Mouse (Mus musculus): Measurements from ENCODE around the gene B4galt1. TPM values are rescaled to one million over a fixed set of nuclear protein-coding genes. Genes with fewer than 3 reads are reported as not detected.

The B4galt1 gene
- polyA plus RNA-seq, 1 experiment from 2014 or later = 7.6 TPM

DNA sequence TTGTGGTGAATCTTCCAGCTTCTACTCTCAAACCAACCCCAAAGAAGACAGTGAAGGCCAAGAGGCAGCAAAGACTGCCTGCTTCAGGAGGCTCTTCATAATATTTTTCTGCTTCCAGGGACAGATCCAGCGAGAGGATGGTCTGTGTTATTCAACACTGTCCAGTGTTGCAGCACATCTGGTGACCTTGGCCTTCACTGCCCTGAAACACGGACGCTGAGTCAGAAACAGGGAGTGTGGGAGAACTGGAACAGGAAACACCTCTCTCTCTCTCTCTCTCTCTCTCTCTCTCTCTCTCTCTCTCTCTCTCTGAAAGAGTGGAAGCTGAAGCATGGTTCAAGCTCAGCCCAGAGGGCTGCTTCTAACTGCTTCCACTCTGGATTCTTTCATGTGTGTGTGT, 35.4 kb upstream of the B4galt1 start:
- ATAC-seq (ENCODE audit: low FRiP score, low TSS enrichment) (no peak), DNase-seq (no peak)
- no peak overlapping the region for H3K4me3 ChIP-seq (replicated peaks; ENCODE audit: low read depth, low read length)
- no peak overlapping the region for H3K9ac ChIP-seq (replicated peaks; ENCODE audit: low read length)
- no peaks in the 10 kb centered on the region for H3K27me3 ChIP-seq (ENCODE audit: control insufficient read depth, insufficient read depth, low read length)
- no peak overlapping the region for H3K27ac ChIP-seq (replicated peaks; ENCODE audit: low read depth, low read length)
- no peak overlapping the region for H3K4me2 ChIP-seq (ENCODE audit: low read length)
- no peaks in the 10 kb centered on the region for H3K9me3 ChIP-seq (ENCODE audit: control insufficient read depth, low read length)
- WGBS = 80% methylated on average over 3 of the region's 3 CpGs
- H3K4me1 ChIP-seq (ENCODE audit: control insufficient read depth, insufficient read depth, low read length) = no peaks in the 10 kb centered on the region
- no peaks in the 10 kb centered on the region for H3K36me3 ChIP-seq (ENCODE audit: control insufficient read depth, insufficient read depth, low read length)

GRCm38 (mm10) chr4:40888839-40889238, 35.0 kb upstream of the B4galt1 start:
- no peaks in the 10 kb centered on the region for H3K9me3 ChIP-seq (ENCODE audit: control insufficient read depth, low read length)
- no peak overlapping the region for H3K4me3 ChIP-seq (replicated peaks; ENCODE audit: low read depth, low read length)
- 83% methylated on average over 11 of the region's 11 CpGs for WGBS
- no peaks in the 10 kb centered on the region for H3K4me1 ChIP-seq (ENCODE audit: control insufficient read depth, insufficient read depth, low read length)
- H3K27ac ChIP-seq (replicated peaks; ENCODE audit: low read depth, low read length) = no peak overlapping the region
- DNase-seq (no peak), ATAC-seq (ENCODE audit: low FRiP score, low TSS enrichment) (no peak)
- no peak overlapping the region for H3K4me2 ChIP-seq (ENCODE audit: low read length)
- H3K36me3 ChIP-seq (ENCODE audit: control insufficient read depth, insufficient read depth, low read length) = no peaks in the 10 kb centered on the region
- H3K27me3 ChIP-seq (ENCODE audit: control insufficient read depth, insufficient read depth, low read length) = no peaks in the 10 kb centered on the region
- H3K9ac ChIP-seq (replicated peaks; ENCODE audit: low read length) = no peak overlapping the region

GRCm38 (mm10) chr4:40885883-40886282, 32.1 kb upstream of the B4galt1 start:
- no peaks in the 10 kb centered on the region for H3K9me3 ChIP-seq (ENCODE audit: control insufficient read depth, low read length)
- no peak overlapping the region for H3K27ac ChIP-seq (replicated peaks; ENCODE audit: low read depth, low read length)
- H3K27me3 ChIP-seq (ENCODE audit: control insufficient read depth, insufficient read depth, low read length) = no peaks in the 10 kb centered on the region
- DNase-seq (no peak), ATAC-seq (ENCODE audit: low FRiP score, low TSS enrichment) (no peak)
- H3K4me2 ChIP-seq (ENCODE audit: low read length) = no peak overlapping the region
- H3K4me1 ChIP-seq (ENCODE audit: control insufficient read depth, insufficient read depth, low read length) = no peaks in the 10 kb centered on the region
- H3K9ac ChIP-seq (replicated peaks; ENCODE audit: low read length) = no peak overlapping the region
- 84% methylated on average over 4 of the region's 4 CpGs for WGBS
- H3K36me3 ChIP-seq (ENCODE audit: control insufficient read depth, insufficient read depth, low read length) = no peaks in the 10 kb centered on the region
- H3K4me3 ChIP-seq (replicated peaks; ENCODE audit: low read depth, low read length) = no peak overlapping the region

DNA sequence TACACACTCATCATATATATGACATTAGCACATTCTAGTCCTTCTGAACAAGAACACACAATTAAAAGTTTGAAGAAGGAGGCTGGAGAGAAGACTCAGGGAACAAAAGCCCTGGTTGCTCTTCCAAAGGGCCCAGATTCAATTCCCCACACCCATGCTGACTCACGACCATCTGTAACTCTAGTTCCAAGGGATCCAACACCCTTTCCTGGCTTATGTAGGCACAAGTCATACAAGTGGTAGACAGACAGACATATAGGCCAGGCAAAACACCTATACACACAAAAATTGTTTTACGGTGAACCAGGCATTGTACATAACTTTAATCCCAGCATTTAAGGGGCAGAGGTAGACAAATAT, 31.3 kb upstream of the B4galt1 start:
- Histone ChIP-seq H3K4me2 (ENCODE audit: low read length) (no peak overlapping the region), H3K9ac (replicated peaks; ENCODE audit: low read length) (no peak overlapping the region), H3K27ac (replicated peaks; ENCODE audit: low read depth, low read length) (no peak overlapping the region), H3K36me3 (ENCODE audit: control insufficient read depth, insufficient read depth, low read length) (no peaks in the 10 kb centered on the region), H3K4me1 (ENCODE audit: control insufficient read depth, insufficient read depth, low read length) (no peaks in the 10 kb centered on the region), H3K27me3 (ENCODE audit: control insufficient read depth, insufficient read depth, low read length) (no peaks in the 10 kb centered on the region), H3K9me3 (ENCODE audit: control insufficient read depth, low read length) (no peaks in the 10 kb centered on the region), H3K4me3 (replicated peaks; ENCODE audit: low read depth, low read length) (no peak overlapping the region)
- 89% methylated on average over 2 of the region's 2 CpGs for WGBS
- ATAC-seq (ENCODE audit: low FRiP score, low TSS enrichment) (no peak), DNase-seq (no peak)

- Histone ChIP-seq H3K27ac (replicated peaks; ENCODE audit: low read depth, low read length) (no peak overlapping the region), H3K4me2 (ENCODE audit: low read length) (no peak overlapping the region), H3K9me3 (ENCODE audit: control insufficient read depth, low read length) (no peaks in the 10 kb centered on the region), H3K9ac (replicated peaks; ENCODE audit: low read length) (no peak overlapping the region), H3K36me3 (ENCODE audit: control insufficient read depth, insufficient read depth, low read length) (no peaks in the 10 kb centered on the region), H3K4me1 (ENCODE audit: control insufficient read depth, insufficient read depth, low read length) (no peaks in the 10 kb centered on the region), H3K4me3 (replicated peaks; ENCODE audit: low read depth, low read length) (no peak overlapping the region), H3K27me3 (ENCODE audit: control insufficient read depth, insufficient read depth, low read length) (no peaks in the 10 kb centered on the region)
- DNase-seq (no peak), ATAC-seq (ENCODE audit: low FRiP score, low TSS enrichment) (no peak)
- WGBS = 90% methylated on average over 12 of the region's 12 CpGs
These were observed 30.7 kb upstream of the B4galt1 start for GRCm38 (mm10) chr4:40884282-40885165.

- Histone ChIP-seq H3K4me1 (ENCODE audit: control insufficient read depth, insufficient read depth, low read length) (no peaks in the 10 kb centered on the region), H3K4me2 (ENCODE audit: low read length) (no peak overlapping the region), H3K27me3 (ENCODE audit: control insufficient read depth, insufficient read depth, low read length) (no peaks in the 10 kb centered on the region), H3K9me3 (ENCODE audit: control insufficient read depth, low read length) (no peaks in the 10 kb centered on the region), H3K36me3 (ENCODE audit: control insufficient read depth, insufficient read depth, low read length) (no peaks in the 10 kb centered on the region), H3K9ac (replicated peaks; ENCODE audit: low read length) (no peak overlapping the region), H3K4me3 (replicated peaks; ENCODE audit: low read depth, low read length) (no peak overlapping the region), H3K27ac (replicated peaks; ENCODE audit: low read depth, low read length) (no peak overlapping the region)
- WGBS = 89% methylated on average over 10 of the region's 10 CpGs
- no peak for DNase-seq
- ATAC-seq (ENCODE audit: low FRiP score, low TSS enrichment) = no peak
These were observed 29.4 kb upstream of the B4galt1 start for GRCm38 (mm10) chr4:40883200-40883599.

- no peaks in the 10 kb centered on the region for H3K4me1 ChIP-seq (ENCODE audit: control insufficient read depth, insufficient read depth, low read length)
- no peak overlapping the region for H3K9ac ChIP-seq (replicated peaks; ENCODE audit: low read length)
- WGBS = 86% methylated on average over 5 of the region's 5 CpGs
- no peak for ATAC-seq (ENCODE audit: low FRiP score, low TSS enrichment)
- H3K4me3 ChIP-seq (replicated peaks; ENCODE audit: low read depth, low read length) = no peak overlapping the region
- H3K27ac ChIP-seq (replicated peaks; ENCODE audit: low read depth, low read length) = no peak overlapping the region; the same call in 1 of the 2 replicates
- no peaks in the 10 kb centered on the region for H3K9me3 ChIP-seq (ENCODE audit: control insufficient read depth, low read length)
- H3K36me3 ChIP-seq (ENCODE audit: control insufficient read depth, insufficient read depth, low read length) = no peaks in the 10 kb centered on the region
- H3K4me2 ChIP-seq (ENCODE audit: low read length) = no peak overlapping the region
- no peaks in the 10 kb centered on the region for H3K27me3 ChIP-seq (ENCODE audit: control insufficient read depth, insufficient read depth, low read length)
- DNase-seq = no peak
These were observed 23.7 kb upstream of the B4galt1 start for GRCm38 (mm10) chr4:40877528-40877927.

- no peaks in the 10 kb centered on the region for H3K36me3 ChIP-seq (ENCODE audit: control insufficient read depth, insufficient read depth, low read length)
- no peak overlapping the region for H3K27ac ChIP-seq (replicated peaks; ENCODE audit: low read depth, low read length)
- ATAC-seq (ENCODE audit: low FRiP score, low TSS enrichment) = no peak
- 53% methylated on average over 12 of the region's 12 CpGs for WGBS
- H3K9me3 ChIP-seq (ENCODE audit: control insufficient read depth, low read length) = no peaks in the 10 kb centered on the region
- peak; percentile 64 for DNase-seq
- no peak overlapping the region for H3K4me3 ChIP-seq (replicated peaks; ENCODE audit: low read depth, low read length)
- peak overlapping the region; percentile 15 for H3K4me2 ChIP-seq (ENCODE audit: low read length)
- H3K9ac ChIP-seq (replicated peaks; ENCODE audit: low read length) = no peak overlapping the region
- no peaks in the 10 kb centered on the region for H3K27me3 ChIP-seq (ENCODE audit: control insufficient read depth, insufficient read depth, low read length)
- H3K4me1 ChIP-seq (ENCODE audit: control insufficient read depth, insufficient read depth, low read length) = no peaks in the 10 kb centered on the region
These were observed 23.1 kb upstream of the B4galt1 start for GRCm38 (mm10) chr4:40876814-40877371.

DNA sequence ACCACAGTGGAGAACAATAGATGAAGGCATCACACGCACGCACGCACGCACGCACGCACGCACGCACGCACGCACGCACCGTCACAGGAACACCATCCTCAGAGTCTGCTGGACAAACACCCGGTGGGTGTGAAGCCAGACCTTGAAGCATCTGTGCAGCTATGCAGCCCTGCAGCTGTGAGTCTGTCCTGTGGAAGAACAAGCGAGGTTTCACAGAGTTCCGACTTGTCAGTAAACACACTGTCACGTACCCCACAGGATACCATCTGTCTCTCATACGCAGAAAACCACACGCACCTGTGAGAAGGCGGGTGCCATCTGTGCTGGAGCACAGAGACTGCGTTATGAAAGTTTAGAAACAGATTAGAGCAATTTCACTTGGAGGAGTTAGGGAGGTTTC, 22.0 kb upstream of the B4galt1 start:
- DNase-seq (no peak), ATAC-seq (ENCODE audit: low FRiP score, low TSS enrichment) (no peak)
- WGBS = 92% methylated on average over 20 of the region's 20 CpGs
- H3K9me3 ChIP-seq (ENCODE audit: control insufficient read depth, low read length) = no peaks in the 10 kb centered on the region
- no peak overlapping the region for H3K4me3 ChIP-seq (replicated peaks; ENCODE audit: low read depth, low read length)
- H3K36me3 ChIP-seq (ENCODE audit: control insufficient read depth, insufficient read depth, low read length) = no peaks in the 10 kb centered on the region
- H3K27me3 ChIP-seq (ENCODE audit: control insufficient read depth, insufficient read depth, low read length) = no peaks in the 10 kb centered on the region
- H3K4me1 ChIP-seq (ENCODE audit: control insufficient read depth, insufficient read depth, low read length) = no peaks in the 10 kb centered on the region
- H3K27ac ChIP-seq (replicated peaks; ENCODE audit: low read depth, low read length) = no peak overlapping the region
- H3K4me2 ChIP-seq (ENCODE audit: low read length) = no peak overlapping the region
- no peak overlapping the region for H3K9ac ChIP-seq (replicated peaks; ENCODE audit: low read length)
